Mouse (Mus musculus) intestine, embryonic 14.5 days (tissue): ENCODE data around the gene G0s2. TPM values are rescaled to one million over a fixed set of nuclear protein-coding genes. Genes with fewer than 3 reads are reported as not detected.

ENCODE experiments used
- ATAC-seq: fragments of 200-750 bp; cut with Nextera tagmentation; replicated peaks from 2 replicates; pipeline ENCODE4 v1.8.0; 2017; ENCODE audit warnings: low read depth, moderate number of reproducible peaks, moderate TSS enrichment, moderate library complexity; ENCODE audit not compliant: low FRiP score, low TSS enrichment
- DNase-seq: peaks from one replicate; pipeline ENCODE4 v3.0.0-alpha.2; 2018; ENCODE audit warnings: low spot score
- H3K27ac ChIP-seq: fragments of 300-500 bp; sonication (generic); 2 replicates; pipeline ENCODE4 v1.5.1; 2014; ENCODE audit warnings: low read depth, mild to moderate bottlenecking, control low read depth
- H3K27me3 ChIP-seq: fragments of 300-500 bp; sonication (generic); replicated peaks from 2 replicates; pipeline ENCODE4 v1.6.1; 2014; ENCODE audit warnings: low read length, control low read depth; ENCODE audit not compliant: control insufficient read depth, insufficient read depth
- H3K36me3 ChIP-seq: fragments of 300-500 bp; sonication (generic); 2 replicates; pipeline ENCODE4 v1.6.1; 2014; ENCODE audit warnings: low read length, control low read depth; ENCODE audit not compliant: control insufficient read depth, insufficient read depth
- H3K4me1 ChIP-seq: fragments of 300-500 bp; sonication (generic); replicated peaks from 2 replicates; pipeline ENCODE4 v1.6.1; 2014; ENCODE audit warnings: low read length, control low read depth, mixed read lengths; ENCODE audit not compliant: control insufficient read depth, insufficient read depth
- H3K4me2 ChIP-seq: fragments of 300-500 bp; sonication (generic); 2 replicates; pipeline ENCODE4 v1.6.1; 2014; ENCODE audit warnings: low read length
- H3K4me3 ChIP-seq: fragments of 300-500 bp; sonication (generic); 2 replicates; pipeline ENCODE4 v1.5.1; 2014; ENCODE audit warnings: low read depth, low read length, control low read depth, mixed read lengths
- H3K9ac ChIP-seq: fragments of 300-500 bp; sonication (generic); 2 replicates; pipeline ENCODE4 v1.6.1; 2014; ENCODE audit warnings: mild to moderate bottlenecking, low read length
- H3K9me3 ChIP-seq: fragments of 300-500 bp; sonication (generic); 2 replicates; pipeline ENCODE4 v1.6.1; 2016; ENCODE audit warnings: low read length, control low read depth; ENCODE audit not compliant: control insufficient read depth
- whole genome bisulfite sequencing: fragments of 180-500 bp; shearing (Covaris S2); extraction: QIAGEN DNeasy Blood & Tissue Kit; methylation state at CpG from one replicate; pipeline ENCODE4 v1.1.7; 2014; 5-methylcytosine and 5-hydroxymethylcytosine counted together
- polyA plus RNA-seq: library from polyadenylated mRNA; unstranded; fragments of >200 nt; fragmentation: Nextera tagmentation; extraction: Ambion mirVana; gene quantifications from 2 replicates; pipeline ENCODE4 v1.2.1, GENCODE M21; 2014

Gene G0s2
- polyA plus RNA-seq, 1 experiment from 2014 or later: 24.3 TPM

DNA sequence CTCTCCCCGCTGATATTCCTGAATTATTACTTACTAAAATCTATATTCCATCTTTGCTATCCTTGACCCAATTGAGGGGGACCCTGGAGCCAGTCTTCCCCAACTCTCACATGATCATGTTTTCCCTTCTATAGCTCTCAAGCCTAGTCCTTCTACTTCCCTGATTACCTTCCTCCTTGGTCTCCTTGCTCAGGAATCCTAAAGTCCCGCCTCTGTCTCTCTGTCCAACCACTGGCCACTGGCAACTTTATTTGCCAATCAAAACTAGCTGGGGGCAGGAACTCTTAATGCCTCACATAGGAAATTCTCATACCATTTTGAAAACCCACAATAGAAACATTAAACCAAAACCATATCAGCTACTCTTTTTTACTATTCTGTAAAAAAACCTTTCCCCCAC is 8.3 kb upstream of the G0s2 start:
- Histone ChIP-seq H3K4me1 (no peaks in the 10 kb centered on the region), H3K4me3 (no peak overlapping the region), H3K27me3 (no peaks in the 10 kb centered on the region), H3K9me3 (no peaks in the 10 kb centered on the region), H3K9ac (no peak overlapping the region), H3K27ac (no peak overlapping the region), H3K4me2 (no peak overlapping the region), H3K36me3 (no peaks in the 10 kb centered on the region)
- WGBS: 87% methylated on average over 2 of the region's 2 CpGs
- DNase-seq (no peak), ATAC-seq (no peak)

DNA sequence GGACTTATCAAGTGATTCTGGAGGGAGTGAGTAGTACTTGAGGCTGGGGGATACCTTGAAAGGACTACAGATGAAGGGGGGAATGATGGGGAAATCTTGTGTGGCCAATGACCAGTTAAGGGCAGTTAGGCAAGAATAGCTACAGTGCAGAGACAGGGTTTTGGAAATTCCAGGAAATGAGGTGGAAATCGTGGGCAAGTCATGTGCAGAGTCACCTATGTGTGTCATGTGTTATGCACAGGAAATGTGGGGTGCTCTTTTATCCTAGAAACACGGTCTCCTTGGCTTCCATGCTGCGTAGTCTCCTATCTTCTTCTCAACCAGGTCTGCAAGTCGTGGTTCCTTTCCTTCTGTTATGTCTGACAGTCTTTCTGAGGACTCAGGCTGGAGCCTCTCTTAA is 6.5 kb upstream of the G0s2 start:
- H3K4me2 ChIP-seq: no peak overlapping the region
- no peak overlapping the region for H3K27ac ChIP-seq
- WGBS: 89% methylated on average over 4 of the region's 4 CpGs
- ATAC-seq (no peak), DNase-seq (no peak)
- no peaks in the 10 kb centered on the region for H3K27me3 ChIP-seq
- H3K36me3 ChIP-seq: no peaks in the 10 kb centered on the region
- no peak overlapping the region for H3K4me3 ChIP-seq
- H3K9me3 ChIP-seq: no peaks in the 10 kb centered on the region
- H3K9ac ChIP-seq: no peak overlapping the region
- no peaks in the 10 kb centered on the region for H3K4me1 ChIP-seq

DNA sequence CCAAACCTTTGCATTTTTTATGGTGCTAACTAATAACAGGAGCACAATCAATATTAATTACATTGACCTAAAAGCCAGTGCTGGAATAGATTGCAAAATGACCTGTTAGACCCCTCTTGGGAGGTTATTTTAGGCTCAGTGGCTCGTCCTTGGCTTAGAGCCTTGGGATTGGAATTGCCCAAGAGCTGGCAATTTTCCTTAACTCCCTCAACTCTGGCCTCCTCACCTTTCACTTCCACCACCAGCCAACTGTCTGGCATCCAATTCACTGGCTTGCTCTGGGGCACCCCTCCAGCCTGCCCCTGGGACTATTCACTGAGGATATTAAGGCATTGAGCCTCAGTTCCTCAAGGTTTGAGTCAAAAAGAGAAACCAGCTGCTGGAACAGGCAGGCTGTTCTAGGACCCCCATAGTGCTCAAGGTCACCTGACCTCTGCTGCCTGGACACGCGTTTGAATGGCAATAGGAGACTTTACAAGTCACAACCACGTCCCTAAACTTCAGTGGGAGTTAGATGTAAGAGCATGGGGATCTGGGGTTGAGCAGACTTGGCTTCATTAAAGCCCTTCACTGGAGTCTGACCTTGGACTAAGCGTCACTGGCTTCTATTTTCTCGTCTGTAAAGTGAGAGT is 5.5 kb upstream of the G0s2 start:
- H3K27ac ChIP-seq: no peak overlapping the region
- H3K9me3 ChIP-seq: no peaks in the 10 kb centered on the region
- 0 out of 2 replicates have a peak, but pooled peaks cover 3% of the 10 kb centered on the region for H3K4me1 ChIP-seq
- no peaks in the 10 kb centered on the region for H3K36me3 ChIP-seq
- WGBS: 60% methylated on average over 6 of the region's 6 CpGs
- no peak overlapping the region for H3K4me3 ChIP-seq
- DNase-seq: no peak
- no peak overlapping the region for H3K4me2 ChIP-seq
- no peak for ATAC-seq
- no peaks in the 10 kb centered on the region for H3K27me3 ChIP-seq
- no peak overlapping the region for H3K9ac ChIP-seq

DNA sequence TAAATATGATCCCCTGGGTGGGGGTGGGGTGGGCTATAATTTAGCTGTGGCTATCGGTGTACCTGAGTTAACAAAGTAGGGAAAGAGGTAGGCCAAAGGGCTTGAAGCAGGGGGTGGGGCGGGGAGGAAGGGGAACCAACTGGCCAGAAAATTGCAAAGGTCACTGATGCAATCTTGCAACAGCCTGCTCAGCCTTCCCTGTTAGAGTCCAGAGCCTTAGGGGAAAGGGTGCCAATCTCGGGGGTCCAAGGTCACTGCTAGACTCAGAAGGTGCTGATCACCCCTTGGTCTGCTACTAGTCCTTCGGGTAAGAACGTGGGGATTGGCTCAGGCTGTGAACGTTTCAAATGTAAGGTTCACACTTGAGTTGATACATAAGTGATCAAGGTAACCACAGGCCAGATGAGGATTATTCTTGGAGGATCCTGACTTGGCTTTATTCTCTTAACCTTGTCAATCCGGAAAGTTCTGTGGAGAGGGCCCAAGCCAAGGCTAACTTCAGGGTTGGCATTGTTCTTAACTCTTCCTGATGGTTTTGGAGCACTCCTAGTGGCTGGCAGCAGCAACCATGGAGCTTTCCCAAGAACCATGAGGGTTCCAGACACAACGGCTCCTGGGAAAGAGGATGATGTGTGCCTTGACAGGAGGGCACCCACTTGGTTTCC is 1.5 kb upstream of the G0s2 start:
- Histone ChIP-seq H3K9ac (no peak overlapping the region), H3K36me3 (no peaks in the 10 kb centered on the region), H3K4me2 (no peak overlapping the region), H3K9me3 (no peaks in the 10 kb centered on the region), H3K4me1 (peaks cover 11% of the 10 kb centered on the region), H3K27me3 (no peaks in the 10 kb centered on the region), H3K4me3 (no peak overlapping the region), H3K27ac (no peak overlapping the region)
- 82% methylated on average over 8 of the region's 8 CpGs for WGBS
- no peak for ATAC-seq
- DNase-seq: no peak

DNA sequence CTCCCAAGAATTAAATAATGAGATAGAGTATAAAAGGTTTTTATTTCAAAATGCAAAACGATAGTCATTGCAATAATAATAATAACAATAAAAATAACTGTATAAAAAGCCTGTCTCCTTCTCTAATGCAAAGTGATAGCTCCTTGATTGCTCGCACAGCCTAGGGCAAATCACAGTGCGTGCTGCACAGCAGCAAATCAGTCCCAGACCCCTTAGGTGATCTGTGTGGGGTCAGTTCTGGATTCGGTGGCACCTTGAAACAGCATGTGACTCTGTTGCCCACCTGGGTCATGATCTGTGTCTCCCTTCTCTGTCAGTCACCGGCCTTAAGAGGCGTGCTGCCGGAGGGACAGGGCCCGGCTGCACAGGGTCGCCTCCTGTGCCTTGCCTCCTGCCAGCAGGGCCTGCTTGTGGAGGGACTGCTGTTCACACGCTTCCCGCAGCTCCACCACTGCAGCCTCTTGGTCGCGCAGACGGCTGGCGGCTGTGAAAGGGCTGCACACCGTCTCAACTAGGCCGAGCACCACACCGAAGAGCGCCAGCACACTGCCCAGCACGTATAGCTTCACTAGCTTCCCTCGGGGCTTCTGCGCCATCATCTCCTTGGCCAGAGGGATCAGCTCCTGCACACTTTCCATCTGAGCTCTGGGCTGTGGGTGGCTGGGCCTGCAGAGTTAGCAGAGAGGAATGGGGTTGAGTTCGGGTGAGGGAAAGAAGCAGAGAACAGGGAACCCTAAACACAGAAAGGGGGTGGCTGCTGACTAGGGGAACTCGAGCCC is 691 bp downstream of the G0s2 start:
- peak overlapping the region; percentile 58 for H3K9ac ChIP-seq
- WGBS: 19% methylated on average over 24 of the region's 24 CpGs
- no peaks in the 10 kb centered on the region for H3K36me3 ChIP-seq
- no peaks in the 10 kb centered on the region for H3K27me3 ChIP-seq
- DNase-seq (peak; percentile 78), ATAC-seq (peak; percentile 45)
- peaks cover 11% of the 10 kb centered on the region for H3K4me1 ChIP-seq
- H3K27ac ChIP-seq: peak overlapping the region; percentile 80
- H3K9me3 ChIP-seq: no peaks in the 10 kb centered on the region
- peak overlapping the region; percentile 73 for H3K4me2 ChIP-seq
- H3K4me3 ChIP-seq: peak overlapping the region; percentile 44

DNA sequence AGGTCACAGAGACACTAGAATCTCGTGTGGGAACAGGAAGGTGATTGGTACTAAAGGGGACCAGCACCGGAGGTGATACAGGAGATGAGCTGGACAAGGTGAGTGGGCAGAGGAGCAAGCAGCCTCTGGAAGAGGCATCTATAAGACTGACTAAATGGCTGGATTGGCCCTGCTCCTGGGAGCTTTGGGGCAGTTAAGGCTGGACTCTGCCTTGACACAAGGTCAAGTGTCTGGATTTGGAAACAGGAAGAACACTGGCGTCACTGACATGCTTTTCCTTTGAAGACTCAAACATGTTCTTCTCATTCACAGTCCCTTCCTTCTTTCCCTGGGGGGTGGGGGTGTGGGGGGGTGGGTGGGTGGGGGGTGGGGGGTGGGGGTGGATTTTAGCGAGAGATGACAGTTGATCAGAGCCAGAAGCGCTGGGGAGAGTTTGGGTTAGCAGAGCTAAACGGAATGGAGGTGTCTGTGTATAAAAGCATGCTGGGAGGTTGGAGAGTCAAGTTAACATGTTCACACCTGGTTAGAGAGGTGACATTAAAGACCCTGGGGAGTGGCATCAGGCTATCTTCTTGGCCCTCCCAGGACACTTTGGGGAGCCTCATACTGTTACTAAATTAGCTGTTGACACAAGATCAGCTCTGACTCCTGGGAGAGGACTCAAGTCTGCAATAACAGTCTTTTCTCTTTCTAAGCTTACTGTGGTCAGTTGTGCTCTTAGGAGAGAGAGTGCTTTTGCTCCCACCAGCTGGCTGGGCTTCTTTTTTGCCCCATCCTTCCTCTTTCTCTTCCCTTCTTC is 1.9 kb downstream of the G0s2 start:
- WGBS: 48% methylated on average over 6 of the region's 6 CpGs

DNA sequence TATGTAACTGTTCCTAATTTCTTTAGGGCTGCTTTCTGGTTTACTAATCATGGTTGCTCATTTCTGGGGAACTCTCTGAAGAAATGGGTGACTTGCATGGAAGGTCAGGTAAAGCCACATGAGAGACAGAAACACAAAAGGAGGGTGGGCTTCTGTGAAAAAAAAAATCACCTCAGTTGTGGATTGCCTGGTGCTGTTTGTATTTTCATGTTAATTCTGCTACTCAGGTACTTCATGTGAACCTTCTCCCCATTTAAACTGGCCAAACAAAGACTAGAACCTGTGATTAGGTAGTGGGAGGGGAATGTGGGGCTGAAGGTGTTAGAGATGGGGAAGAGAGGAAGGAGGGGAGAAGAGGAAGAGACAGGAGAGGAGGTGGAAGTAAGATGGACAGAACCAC is 7.3 kb downstream of the G0s2 start:
- Histone ChIP-seq H3K4me2 (no peak overlapping the region), H3K9ac (no peak overlapping the region), H3K9me3 (no peaks in the 10 kb centered on the region), H3K4me1 (0 out of 2 replicates have a peak, but pooled peaks cover 12% of the 10 kb centered on the region), H3K36me3 (no peaks in the 10 kb centered on the region), H3K27me3 (no peaks in the 10 kb centered on the region), H3K4me3 (no peak overlapping the region), H3K27ac (no peak overlapping the region)
- ATAC-seq (no peak), DNase-seq (no peak)

More for the DNA sequence above, 1.9 kb downstream of the G0s2 start:
- no peaks in the 10 kb centered on the region for H3K27me3 ChIP-seq
- no peaks in the 10 kb centered on the region for H3K9me3 ChIP-seq
- no peak overlapping the region for H3K27ac ChIP-seq
- peak overlapping the region; percentile 44; the same call in 1 of the 2 replicates for H3K4me3 ChIP-seq
- DNase-seq (no peak), ATAC-seq (no peak)
- no peak overlapping the region for H3K9ac ChIP-seq
- peak overlapping the region; percentile 73 for H3K4me2 ChIP-seq
- H3K36me3 ChIP-seq: no peaks in the 10 kb centered on the region
- peaks cover 11% of the 10 kb centered on the region for H3K4me1 ChIP-seq

DNA sequence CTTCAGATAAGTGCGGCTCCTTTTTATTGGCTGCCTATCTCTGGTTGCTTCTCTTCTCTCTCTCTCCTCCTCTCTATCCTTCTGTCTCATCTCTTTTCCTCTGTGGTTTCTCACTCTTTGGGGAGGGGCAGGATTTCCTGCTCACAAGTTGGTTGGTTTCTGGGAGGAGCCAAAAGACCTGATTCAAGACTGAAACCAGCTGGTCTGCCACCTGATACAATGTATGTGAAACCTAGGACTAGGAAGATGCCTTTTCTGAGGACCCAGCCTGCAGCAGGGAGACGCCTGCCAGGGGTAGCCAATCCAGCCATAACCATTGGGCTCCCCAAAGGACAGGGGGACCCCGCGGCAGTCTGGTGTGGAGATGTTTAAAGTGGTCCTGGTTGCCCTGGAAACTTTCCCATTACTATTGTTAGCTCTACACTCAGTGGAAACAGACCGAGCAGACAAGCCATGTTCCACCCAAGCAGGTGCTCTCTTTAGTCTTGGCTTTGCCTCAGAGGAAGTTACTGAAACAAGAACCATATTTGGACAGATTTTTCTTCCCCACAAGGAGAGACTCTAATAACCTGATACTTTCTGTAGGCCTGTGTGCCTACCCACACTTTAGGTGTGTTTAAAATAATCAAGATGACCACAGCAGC is 8.9 kb downstream of the G0s2 start, which contains the start of gene Hsd11b1:
Gene Hsd11b1, minus strand, starts transcription at position 121 of the 644 bp plus-strand sequence.
- Histone ChIP-seq H3K4me1 (0 out of 2 replicates have a peak, but pooled peaks cover 12% of the 10 kb centered on the region), H3K27ac (no peak within 1 kb of the TSS), H3K4me3 (no peak within 1 kb of the TSS), H3K4me2 (no peak within 1 kb of the TSS), H3K9ac (no peak within 1 kb of the TSS), H3K9me3 (no peaks in the 10 kb centered on the region), H3K27me3 (no peaks in the 10 kb centered on the region), H3K36me3 (no peaks in the 10 kb centered on the region)
- 65% methylated on average over 5 of the region's 5 CpGs for WGBS
- ATAC-seq (no peak), DNase-seq (no peak)
